Mouse (Mus musculus): ENCODE data around the gene Magea4. TPM values are rescaled to one million over a fixed set of nuclear protein-coding genes. Genes with fewer than 3 reads are reported as not detected.

Gene Magea4
- not detected for total RNA-seq (2021)
- long read RNA-seq, experiment 1: 0 reads
- long read RNA-seq, experiment 2: 0 reads

GRCm38 (mm10) chrX:72221717-72222116 is at the start of gene Magea4:
Gene Magea4 (plus strand): TSS chrX:72222017.
- intact Hi-C loops (cut with DNase I): no loop called here
- no peak for DNase-seq (ENCODE audit: low spot score in 2 of 2)

GRCm38 (mm10) chrX:72202944-72203554 is 18.8 kb upstream of the Magea4 start:
- intact Hi-C loops (cut with DNase I): no loop called here
- peak in 1 of 2 experiments; percentile 4 for DNase-seq (ENCODE audit: low spot score in 2 of 2)

- intact Hi-C loops (cut with DNase I): no loop called here
- no peak for DNase-seq (ENCODE audit: low spot score in 2 of 2)
Measured at GRCm38 (mm10) chrX:72270637-72271036, 48.8 kb downstream of the Magea4 start.

Small RNA genes within 50 kb of the gene (microRNA-seq; reads per million reads assigned to microRNA genes)
- gene Mir224 (4.0 to 6.7 reads per million in 2 experiments), gene Mir452 (0.26 to 0.67 reads per million in 2 experiments)

Other genes starting within 250 kb of the Magea4 start
- not detected for gene Fate1, start 249.0 kb upstream of the Magea4 start, total RNA-seq (2021)
- gene Cnga2, start 230.2 kb upstream of the Magea4 start, total RNA-seq (2021): under 1 TPM; 0.26 to 0.40 TPM
- under 1 TPM; 0.13 TPM for gene Gabre, start 52.8 kb downstream of the Magea4 start, total RNA-seq (2021)
- not detected for gene Magea10, start 164.8 kb downstream of the Magea4 start, total RNA-seq (2021)